Mouse (Mus musculus): ENCODE measurements around the gene Gm48551.
A peak's percentile ranks its signal among the peaks of the same experiment; 100 is the strongest.

Gene Gm48551

DNA sequence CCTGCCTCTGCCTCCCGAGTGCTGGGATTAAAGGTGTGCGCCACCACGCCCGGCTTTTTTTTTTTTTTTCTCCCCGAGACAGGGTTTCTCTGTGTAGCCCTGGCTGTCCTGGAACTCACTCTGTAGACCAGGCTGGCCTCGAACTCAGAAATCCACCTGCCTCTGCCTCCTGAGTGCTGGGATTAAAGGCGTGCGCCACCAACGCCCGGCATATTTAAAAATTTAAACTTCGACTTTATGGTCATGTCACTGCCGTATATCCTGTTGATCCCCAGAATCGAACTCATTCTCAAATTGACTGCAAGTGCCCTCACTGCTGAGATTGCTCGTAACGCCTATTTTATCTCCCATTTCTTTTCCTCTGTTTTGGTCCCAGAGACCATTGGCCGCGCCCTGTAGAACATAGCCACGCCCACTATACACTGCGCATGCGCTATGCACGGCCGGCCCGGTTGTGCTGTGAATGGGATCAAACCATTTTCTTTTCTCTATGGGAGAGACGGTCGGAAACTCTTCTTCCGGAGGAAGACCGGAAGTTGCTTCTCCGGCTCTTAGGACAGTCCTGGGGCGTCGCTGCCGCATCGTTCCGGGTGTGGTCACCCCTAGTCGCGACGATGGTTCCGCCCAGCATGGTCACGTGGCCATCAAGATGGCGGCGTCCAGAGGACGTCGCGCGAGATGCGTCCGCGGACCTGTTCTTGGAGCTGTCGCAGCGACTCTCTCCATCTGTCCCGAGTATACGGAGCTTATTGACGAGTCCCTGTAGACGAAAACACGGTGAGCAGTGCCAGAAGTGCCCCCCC is at the start of gene Gm48551, which contains the start of gene Dohh:
Gene Gm48551 (plus strand): TSS at position 665 of the 803 bp plus-strand sequence.
Gene Dohh (plus strand): TSS at position 627 of the 803 bp plus-strand sequence.
- DNase-seq, result peak; percentile 99

DNA sequence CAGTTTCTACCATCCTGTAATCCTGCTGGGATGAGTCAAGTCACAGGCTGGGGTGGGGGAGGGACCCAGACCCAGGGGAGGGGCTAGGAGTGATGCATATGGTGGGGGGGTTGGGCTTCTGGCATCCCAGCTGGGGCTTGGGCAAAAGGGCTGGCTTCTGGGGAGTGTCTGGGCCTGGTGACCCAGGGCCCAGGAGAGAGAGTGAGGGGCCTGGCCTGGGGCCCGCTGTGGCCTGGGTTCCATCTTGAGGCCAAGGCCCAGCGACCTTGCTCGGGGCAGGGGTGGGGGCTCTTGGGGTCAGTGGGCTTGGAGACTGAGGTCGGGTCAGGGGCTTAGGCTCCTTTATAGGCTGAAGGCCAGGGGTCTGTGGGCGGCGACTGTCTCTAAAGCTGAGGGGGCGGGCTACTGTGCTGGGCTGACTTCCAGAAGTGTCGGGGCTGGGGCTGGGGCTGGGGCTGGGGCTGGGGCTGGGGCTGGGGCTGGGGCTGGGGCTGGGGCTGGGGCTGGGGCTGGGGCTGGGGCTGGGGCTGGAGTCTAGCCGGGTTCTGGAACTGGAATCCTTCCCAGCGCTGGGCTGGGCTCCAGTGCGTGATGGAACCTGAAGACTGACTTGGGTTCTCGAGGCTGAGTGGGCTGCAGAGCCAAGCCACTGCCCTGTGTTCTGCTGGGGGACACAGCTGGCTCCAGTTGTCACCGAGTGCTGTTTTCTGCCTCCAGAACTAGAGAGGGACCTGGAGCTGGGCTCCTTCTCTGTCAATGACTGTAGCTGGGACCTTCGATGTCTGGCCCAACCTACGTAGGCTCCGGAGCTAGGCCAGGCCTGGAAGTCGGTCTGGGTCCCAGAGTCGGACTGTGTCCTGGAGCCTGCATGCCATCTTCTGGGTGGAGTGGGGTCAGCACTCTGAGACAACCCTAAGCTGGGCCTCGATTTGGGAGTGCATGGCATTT is 48.6 kb upstream of the Gm48551 start:
- DNase-seq, result no peak

DNA sequence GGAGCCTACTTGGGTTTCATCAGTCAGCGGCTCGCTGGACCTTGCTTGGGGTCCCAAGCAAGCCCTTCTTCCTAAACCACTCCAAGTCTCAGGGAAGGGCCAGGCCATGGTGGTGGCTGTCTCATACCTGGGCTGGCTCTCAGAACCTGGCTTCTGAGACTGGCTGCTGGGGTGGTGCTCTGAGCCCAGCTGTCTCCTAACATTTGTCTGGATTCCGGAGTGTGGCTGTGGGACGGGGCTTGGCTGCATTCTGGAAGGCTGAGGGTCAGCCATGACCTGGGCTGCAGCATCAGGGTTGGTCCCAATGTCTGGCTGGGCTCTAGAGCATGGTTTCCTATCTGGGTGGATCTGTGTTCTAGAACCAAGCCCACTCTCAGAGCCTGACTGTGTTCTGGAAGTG is 47.7 kb upstream of the Gm48551 start:
- DNase-seq, result no peak

DNA sequence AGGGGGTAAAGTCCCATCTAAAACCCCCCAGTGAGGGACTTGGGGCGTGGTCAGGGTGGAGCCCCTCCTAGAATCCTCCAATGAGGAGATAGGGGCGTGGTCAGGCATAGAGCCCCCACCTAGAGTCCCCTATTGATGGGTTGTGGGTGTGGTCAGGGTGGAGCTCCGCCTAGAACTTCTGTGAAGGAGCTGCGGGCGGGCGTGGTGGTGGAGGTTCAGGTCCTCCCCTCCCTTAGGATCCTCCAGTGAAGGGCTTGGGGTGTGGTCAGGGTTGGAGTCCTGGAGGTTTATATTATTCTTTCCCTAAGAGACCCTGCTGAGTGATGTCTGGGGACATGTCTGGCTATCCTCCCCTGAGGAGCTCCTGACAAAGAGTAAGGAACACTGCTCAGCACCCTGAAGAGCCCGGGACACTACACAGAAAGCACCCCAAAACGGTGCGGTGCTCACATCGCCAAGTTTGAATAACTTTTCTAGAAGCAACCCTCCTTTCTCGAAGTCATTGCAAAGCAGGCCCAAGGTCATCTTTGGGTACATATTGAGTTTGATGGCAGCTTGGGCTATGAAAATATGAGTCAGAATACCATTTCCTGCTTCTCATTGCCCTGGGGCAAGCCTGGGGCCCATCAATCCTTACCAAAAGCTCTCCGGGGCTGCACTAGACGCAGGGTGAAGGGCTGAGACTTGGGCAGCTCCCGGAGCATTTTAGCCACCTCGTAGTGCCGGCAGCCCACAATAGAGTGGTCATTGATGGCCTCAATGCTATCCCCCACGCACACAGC is 43.5 kb upstream of the Gm48551 start:
- no peak for DNase-seq

DNA sequence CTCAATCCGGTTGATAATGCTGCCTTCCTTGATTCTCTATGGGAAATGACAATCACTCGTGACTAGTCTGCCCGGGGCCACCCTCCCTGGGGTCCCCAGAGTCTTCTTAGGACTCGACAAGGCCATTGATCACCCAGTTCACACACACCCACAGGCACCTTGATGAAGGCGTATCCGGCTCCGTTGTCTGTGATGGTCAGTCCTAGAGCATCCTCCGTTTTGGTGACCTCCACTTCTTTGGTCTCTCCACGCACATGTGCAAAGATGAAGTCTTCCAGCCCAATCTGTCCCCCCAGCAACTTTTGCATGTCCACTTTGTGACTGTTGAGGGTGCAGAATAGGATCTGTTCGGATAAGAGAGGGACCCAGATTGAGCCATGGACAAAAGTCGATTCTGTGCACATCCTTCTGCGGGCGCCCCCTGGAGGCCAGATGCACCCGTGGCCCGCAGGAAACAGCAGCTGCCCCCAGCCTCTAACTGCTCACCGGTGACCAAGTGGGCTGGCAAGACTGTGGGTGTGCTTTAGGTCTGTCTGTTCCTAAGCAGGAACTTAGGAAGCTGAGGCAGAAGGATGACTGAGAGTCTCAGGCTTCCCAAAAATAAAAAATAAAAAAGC is 42.8 kb upstream of the Gm48551 start:
- DNase-seq, result peak; percentile 78

DNA sequence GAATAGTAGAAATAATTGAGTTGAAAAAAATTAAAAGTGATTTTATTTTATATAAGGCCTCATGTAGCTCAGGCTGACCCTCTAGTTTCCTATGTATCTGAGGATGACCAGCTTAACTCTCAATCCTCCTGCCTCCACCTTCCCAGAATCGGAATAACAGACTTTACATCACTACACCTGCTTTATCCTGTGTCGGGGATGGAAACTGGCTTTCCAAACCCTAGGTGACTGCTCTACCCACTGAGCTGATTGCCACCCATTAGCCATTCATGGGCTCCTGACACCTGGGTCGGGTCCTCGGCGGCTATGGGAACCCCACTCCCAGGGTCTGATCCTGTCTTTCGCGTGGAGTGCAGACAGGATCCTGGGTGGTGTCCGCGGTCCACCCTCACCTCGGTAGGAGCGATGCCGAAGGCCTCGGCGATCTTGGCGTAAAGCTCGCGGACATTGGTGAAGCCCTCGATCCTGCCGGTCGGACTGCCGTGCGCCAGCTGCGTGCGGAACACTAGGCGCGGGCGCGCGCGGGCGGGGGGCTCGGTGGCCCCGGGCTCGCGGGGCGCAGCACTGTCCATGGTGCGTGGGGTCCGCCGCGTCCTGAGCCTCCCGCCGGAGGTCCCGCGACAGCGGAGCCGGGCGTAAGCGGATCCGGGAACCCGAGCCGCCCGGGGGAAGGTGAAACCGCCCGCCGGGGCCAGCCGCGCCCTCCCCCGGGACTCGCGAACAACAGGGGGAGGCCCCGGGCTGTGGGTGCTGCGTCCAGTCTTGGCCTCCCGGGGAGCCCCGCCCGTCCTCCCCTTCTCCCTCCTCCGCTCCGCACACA is 41.4 kb upstream of the Gm48551 start, which contains the start of gene Gipc3:
Gene Gipc3 (minus strand): TSS at position 581 of the 820 bp plus-strand sequence.
- DNase-seq, result no peak

DNA sequence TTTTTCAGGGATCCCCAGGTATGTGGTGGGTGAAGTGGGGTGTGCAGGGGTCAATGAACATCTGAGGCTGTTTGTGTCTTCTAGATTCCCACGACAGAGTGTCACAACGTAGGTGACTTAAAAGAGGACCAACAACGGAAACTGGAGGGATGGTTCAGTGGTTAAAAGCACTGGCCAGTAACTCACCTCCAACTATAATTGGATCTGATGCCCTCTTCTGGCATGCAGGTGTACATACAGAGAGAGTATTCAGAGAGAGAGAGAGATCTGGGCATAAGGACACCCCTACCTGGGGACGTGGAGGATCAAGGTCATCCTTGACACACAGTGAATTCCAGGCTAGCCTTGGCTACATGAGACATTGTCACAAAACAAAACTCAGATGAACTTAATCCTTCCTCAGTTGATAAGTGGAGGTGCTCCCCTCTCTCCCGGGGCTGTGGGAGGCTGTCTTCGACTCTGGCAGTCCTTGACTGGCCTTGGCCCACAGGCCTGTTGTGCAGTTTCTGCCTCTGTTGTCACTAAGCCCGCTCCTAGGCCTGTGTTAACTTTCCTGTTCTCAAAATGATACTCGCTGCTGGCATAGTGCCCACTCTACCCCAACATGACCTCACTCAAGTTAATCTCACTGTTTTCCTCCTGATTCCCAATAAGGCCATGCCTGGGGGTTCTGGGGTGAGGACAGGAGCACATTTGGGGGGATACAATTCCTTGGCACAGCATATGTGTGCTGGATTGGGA is 39.7 kb upstream of the Gm48551 start:
- no peak for DNase-seq

DNA sequence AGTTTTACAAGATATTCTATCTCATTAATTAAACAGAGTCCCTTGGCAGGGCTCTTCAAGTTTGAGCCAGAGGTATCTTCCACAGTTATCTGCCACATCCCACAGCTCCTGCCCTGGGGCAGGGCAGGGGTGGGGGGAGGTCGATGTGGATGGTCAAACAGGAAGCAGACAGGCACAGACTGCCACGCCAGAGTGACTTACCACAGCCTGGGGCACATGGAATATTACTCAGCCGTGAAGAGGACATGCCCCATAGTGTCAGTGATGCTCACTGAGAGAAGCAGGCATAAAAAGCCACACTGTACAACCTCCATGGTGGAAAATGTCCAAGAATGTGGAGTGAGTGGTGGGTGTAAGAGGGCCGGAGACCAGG is 39.1 kb upstream of the Gm48551 start:
- no peak for DNase-seq

DNA sequence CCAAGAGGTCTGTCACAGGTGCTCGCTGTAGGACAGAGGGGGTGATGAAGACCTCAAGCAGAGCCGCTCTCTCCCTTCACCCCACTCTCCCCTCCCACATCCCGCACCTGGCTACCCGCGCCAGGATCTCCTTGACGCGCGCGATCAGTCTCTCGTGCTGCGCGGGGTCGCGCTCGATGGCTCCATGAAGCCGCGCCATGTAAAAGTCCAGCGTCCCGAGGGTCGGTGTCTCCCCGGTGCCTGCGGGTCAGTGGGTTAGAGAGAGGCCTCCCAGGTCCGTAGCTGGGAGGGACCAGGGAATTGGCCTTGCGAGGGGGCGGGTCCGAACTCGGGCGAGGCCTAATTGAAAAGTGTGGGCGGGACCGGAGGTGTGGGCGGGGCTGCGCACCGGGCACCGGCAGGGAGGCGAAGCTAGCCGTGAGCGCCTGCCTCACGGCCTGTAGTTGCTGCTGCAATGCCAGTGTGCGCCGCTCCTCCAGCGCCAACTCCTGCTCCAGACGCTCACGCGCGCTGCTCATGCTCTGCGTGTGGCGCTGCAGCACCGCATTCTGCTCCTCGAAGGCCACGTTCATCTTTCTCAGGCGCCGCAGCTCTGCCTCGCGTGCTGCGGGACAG is 37.7 kb upstream of the Gm48551 start:
- DNase-seq, result peak; percentile 75

DNA sequence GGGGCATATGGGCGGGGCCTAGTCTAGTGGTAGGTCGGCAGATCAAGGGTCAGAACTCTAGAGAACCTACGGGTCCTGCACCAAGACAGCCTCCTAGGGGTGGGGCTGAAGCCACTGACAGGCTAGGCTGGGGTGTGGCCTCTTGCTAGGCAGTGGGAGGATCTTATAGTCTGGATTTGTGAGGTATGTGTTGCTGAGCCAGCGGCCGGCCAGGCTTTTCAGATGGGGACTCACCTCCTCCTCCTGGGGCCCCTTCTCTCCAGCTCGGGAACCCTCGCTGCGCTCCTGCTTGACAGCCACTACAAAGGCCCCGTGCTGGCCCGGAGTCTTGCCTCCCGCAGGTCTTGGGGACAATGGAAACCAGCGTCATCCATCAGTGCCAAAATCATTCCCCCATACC is 35.1 kb upstream of the Gm48551 start:
- DNase-seq, result no peak

DNA sequence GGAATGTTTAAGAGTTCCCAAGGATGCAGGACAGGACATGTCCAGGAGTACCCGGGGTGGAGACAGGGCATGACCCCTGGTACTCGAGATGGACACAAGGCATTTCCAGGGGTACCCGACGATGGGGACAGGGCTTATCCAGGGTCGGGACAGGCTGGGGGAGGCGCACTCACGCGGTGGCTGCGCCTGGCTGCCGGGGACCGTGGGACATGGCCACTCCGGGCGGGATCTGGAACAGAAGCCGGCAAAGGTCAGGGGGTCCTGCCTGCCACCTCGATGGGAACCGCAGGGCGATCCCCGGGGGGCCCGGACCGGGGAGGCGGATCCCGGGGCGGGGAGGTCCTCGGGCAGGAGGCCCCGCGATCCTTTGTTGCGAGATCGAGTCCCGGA is 34.3 kb upstream of the Gm48551 start:
- no peak for DNase-seq

DNA sequence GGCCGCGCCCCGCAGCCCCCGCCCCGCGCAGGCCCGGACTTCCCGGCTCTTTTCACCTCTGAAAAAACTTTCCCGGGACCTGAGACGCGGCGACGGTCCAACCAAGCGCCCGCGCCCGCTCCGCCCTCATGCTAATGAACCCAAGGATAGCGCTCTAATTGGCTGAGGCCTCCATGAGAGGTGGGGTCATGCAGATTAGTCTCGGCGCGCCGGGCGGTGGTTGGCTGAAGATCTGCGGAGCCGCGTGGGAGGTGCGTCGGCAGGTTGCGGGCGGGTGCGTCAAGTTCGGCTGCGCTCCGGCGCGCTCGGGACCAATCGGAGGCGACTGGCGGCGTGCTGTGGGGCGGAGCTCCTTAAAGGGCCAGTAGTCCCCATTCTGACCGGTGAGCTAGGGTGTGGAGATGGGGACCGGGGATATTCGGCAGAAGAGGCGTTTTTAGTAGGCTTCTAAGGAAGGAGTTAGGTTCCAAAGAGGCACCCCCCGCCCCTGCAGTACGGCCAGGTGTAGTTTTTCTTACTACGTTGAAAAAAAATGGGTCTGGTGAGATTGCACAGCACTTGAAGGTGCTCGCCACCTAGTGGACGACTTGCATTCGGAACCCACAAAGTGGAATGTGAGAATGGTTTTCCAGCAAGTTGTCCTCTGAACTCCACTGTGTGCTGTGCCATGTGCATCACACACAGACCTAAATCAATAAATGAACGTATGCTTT is 33.8 kb upstream of the Gm48551 start, which contains the start of gene Hmg20b:
Gene Hmg20b (minus strand): TSS at position 130 of the 713 bp plus-strand sequence.
- peak; percentile 100 for DNase-seq

DNA sequence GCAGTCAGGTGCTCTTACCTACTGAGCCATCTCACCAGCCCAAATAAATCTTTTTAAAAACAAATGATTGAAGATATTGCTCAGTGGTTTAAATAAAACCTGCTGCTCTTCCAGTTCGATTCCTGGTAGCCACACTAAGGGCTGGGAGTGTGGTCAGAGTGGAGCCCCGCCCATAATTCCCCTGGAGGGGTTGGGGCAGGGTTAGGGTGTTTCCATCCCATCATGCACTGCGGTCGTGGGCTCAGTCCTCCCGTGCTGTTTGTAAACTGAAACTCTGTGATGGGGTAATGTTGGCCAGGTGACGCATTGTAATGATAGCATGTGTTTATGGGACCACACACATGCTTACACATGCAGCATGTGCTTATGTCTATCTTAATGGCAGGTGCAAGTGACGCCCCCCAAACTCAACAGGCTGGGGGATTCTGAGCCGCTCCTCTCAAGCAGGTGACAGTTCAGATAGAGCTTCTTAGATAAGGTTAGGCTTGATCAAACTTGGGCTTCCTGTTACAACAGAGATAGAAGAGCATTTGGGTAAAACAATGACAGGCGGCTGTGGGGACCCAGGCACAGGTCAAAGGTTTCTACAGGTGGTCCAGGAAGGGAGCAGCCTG is 32.5 kb upstream of the Gm48551 start:
- no peak for DNase-seq

DNA sequence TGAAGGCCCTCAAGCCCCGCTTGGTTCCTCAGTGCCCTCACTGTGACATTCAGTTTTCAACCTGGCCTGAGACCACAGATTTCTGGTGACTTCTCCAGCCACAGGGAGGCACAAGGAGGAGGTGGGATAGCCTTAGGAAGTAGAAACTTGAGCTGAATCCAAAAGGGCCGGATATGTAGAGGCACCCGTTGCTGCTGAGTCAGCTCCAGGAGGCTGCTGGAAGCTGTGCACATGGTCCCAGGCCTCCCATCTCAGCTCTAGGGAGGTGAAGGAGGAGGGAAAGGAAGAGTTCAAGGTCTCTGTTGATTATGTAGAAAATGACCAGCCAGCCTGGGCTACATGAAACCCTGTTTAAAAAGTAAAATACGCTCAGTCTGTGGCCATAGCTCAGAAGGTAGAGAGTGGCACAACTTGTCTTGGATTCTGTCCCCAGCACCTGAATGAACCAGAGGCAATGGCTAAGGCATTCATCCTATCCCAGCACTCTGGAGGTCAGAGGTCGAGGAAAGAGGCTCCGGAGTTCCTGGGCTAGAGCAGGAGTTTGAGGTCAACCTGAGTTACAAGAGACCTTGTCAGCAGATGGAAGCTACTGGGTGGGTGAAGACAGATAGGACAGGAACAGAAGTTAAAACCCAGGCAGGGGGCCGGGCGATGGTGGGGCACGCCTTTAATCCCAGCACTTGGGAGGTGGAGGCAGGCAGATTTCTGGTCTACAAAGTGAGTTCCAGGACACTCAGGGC is 29.4 kb upstream of the Gm48551 start:
- DNase-seq, result no peak

DNA sequence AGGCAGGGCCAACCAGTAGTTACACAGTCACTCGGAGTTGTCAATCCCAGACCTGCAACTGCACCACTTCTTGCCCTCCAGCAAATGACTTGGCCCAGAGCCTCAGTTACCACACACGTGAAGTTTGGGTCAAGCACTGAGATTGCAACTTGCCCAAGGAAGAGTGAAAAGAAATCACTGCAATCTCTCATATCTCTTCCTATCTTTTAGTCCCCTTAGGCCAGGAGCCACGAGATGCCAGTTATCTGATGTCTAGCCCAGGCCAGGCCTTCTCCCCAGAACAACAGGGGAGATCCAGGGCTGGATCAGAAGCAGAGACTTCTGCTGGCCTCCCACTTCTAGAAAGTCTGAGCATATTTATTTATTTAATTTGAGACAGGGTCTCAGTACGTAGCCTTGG is 28.7 kb upstream of the Gm48551 start:
- no peak for DNase-seq

DNA sequence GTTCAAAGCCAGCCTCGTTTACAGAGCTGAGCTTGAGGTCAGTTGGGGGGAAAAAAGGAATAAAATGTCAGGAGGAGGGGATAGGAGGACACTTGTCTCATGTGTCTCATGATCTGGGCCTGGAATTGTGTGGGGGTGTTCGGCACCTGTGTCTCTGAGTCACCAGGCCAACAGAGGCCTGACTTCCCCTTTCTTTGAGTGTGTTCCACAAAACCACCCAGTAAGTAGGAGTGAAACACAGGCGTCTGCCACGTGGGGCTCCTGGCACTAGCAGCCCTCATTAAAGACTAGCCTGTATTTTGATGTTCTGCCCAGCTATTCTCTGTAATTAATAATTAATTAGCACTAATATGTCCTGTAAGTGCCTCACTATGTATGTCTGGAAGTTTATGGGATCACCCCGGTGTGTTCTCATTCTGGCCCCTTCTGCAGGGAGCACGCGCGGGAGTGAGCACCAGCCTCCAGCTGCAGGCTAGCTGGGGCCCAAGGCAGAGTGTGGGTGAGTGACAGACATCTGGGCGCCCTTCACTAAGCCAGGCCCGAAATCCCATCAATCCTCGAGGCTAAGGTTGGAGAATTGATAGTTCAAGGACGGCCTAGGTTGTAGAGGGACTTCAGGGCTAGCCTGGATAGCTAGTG is 27.8 kb upstream of the Gm48551 start:
- DNase-seq, result no peak

DNA sequence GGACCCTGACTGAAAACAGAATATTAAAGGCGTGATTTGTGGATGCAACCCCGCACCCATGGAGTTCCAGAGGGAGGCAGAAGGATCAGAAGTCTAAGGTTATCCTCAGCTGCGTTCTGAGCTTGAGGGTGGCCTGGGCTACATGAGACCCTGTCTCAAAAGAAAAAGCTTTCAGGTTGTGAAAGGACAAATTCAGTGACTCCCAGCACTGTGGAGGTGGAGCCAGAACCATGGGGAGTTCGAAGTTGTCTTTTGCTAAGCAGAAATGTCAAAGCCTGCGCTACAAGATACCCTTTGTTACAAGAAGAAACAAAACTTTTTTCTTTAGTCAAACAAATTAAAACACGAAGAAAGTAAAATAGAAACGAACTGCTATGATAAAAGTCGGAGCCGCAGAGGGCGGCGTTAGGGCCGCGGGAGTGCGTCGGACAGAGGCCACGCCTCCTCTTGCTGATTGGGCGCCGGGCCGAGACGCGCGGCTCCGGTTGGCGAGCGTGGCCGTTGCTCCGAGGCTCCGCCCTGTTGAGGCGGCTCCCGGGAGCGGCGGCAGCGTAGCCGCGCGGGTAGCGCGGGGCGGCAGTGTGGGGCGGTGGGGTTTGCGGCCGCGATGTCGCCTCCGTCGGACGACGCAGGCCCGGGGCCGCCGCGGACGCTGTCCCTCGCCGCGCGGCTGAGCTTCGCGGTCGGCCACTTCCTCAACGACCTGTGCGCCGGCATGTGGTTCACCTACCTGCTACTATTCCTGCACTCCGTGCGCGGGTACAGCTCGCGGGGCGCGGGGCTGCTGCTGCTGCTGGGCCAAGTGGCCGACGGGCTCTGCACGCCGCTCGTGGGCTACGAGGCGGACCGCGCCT is 27.0 kb upstream of the Gm48551 start, which contains the start of gene Mfsd12:
Gene Mfsd12 (plus strand): TSS at position 501 of the 854 bp plus-strand sequence.
- peak; percentile 95 for DNase-seq

Measured in right cerebral cortex, postnatal 14 days (tissue).